Comparison of ENCODE assay signal across 17 mouse cellular contexts in the genomic region with DNA sequence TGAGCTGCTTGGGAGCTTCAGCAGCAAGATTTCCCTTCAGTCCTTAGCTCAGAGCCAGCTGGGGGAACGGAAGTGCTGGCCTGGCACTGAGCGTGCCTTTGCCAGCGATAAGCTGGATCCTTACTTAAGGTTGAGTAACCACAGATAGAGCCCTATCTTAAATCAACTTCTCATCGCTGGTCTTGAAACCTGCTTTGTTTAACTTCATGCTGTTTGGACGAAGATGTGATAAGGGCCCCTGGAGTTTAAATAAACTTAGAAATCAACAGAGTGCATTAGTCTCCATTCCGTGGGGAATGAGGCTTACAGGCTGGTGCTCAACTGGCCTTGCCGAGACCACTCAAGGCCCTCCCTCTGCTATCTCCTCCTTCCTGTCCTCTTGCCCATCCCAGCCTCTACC. TPM values are rescaled to one million over a fixed set of nuclear protein-coding genes. Genes with fewer than 3 reads are reported as not detected.
DNase-seq lines count a peak whose midpoint lies in the region; ATAC-seq and TF ChIP-seq lines count a peak whose summit lies in the region.
"Had no signal": no experiment of that assay in that cellular context is flagged by ENCODE, and none has a peak within 500 bp of the region (broad histone marks: within the 10 kb centered on the region; RNA-seq: fewer than 3 reads in every experiment).

No protein-coding gene starts in this region.

- TF ChIP-seq CTCF in MEL (IDR thresholded peaks at IDR 0.05 in 2 of 3, conservative IDR thresholded peaks at IDR 0.05 in 1 of 3; ENCODE audit: control insufficient read depth in 1 of 3, insufficient read depth in 1 of 3, low read depth in 2 of 3, low read length in 3 of 3, poor library complexity in 1 of 3, severe bottlenecking in 1 of 3), result no peak
- TF ChIP-seq CTCF in midbrain, postnatal 0 days (IDR thresholded peaks at IDR 0.05), result no peak

- H3K79me2 ChIP-seq in MEL (ENCODE audit: control insufficient read depth, insufficient read depth, low read length, poor library complexity), result 0 out of 2 replicates have a peak, but pooled peaks cover 2% of the 10 kb centered on the region

- peak overlapping the region; percentile 45; the same call in 1 of the 2 replicates for H3K9ac ChIP-seq in MEL (ENCODE audit: control insufficient read depth, low read depth, low read length, poor library complexity, severe bottlenecking)
- peak overlapping the region; percentile 27; the same call in 1 of the 2 replicates for H3K9ac ChIP-seq in liver, embryonic 12.5 days
- no peak overlapping the region for H3K9ac ChIP-seq in midbrain, embryonic 13.5 days (replicated peaks)
- H3K9ac ChIP-seq in midbrain, postnatal 0 days (replicated peaks; ENCODE audit: low read length, poor library complexity, severe bottlenecking), result no peak overlapping the region
- H3K9ac ChIP-seq: embryonic facial prominence, embryonic 13.5 days; forebrain, postnatal 0 days; limb, embryonic 15.5 days had no signal

- ATAC-seq in liver, embryonic 12.5 days, result peak; percentile 76; the same call in 1 of the 2 replicates
- ATAC-seq in midbrain, embryonic 13.5 days, result no peak
- ATAC-seq in midbrain, postnatal 0 days (ENCODE audit: low FRiP score), result no peak
- ATAC-seq: forebrain, postnatal 0 days had no signal

- peak overlapping the region in 1 of 2 experiments; percentile 56; a peak in 1 of 4 replicates for H3K4me3 ChIP-seq in MEL (ENCODE audit: control insufficient read depth in 1 of 2, insufficient read depth in 1 of 2, low read depth in 2 of 2, low read length in 2 of 2)
- no peak overlapping the region; the same call in 1 of the 2 replicates for H3K4me3 ChIP-seq in liver, embryonic 12.5 days
- no peak overlapping the region for H3K4me3 ChIP-seq in midbrain, embryonic 13.5 days (replicated peaks)
- H3K4me3 ChIP-seq in midbrain, postnatal 0 days (ENCODE audit: low read depth, low read length), result no peak overlapping the region
- H3K4me3 ChIP-seq: embryonic facial prominence, embryonic 13.5 days; hindbrain, embryonic 10.5 days; limb, embryonic 15.5 days had no signal

- no peaks in the 10 kb centered on the region for H3K27me3 ChIP-seq in MEL (ENCODE audit: control insufficient read depth in 1 of 2, insufficient read depth in 2 of 2, low read length in 2 of 2)
- 0 out of 2 replicates have a peak, but pooled peaks cover 4% of the 10 kb centered on the region for H3K27me3 ChIP-seq in liver, embryonic 12.5 days (replicated peaks)
- no peaks in the 10 kb centered on the region for H3K27me3 ChIP-seq in midbrain, embryonic 13.5 days
- H3K27me3 ChIP-seq in midbrain, postnatal 0 days (ENCODE audit: insufficient read depth, low read length), result no peaks in the 10 kb centered on the region
- H3K27me3 ChIP-seq: embryonic facial prominence, embryonic 13.5 days; limb, embryonic 15.5 days had no signal

- peak overlapping the region; percentile 91 for H3K27ac ChIP-seq in MEL (ENCODE audit: control insufficient read depth, low read depth, low read length)
- peak overlapping the region; percentile 59 for H3K27ac ChIP-seq in liver, embryonic 12.5 days
- no peak overlapping the region for H3K27ac ChIP-seq in midbrain, embryonic 13.5 days
- H3K27ac ChIP-seq in midbrain, postnatal 0 days (ENCODE audit: low read depth, low read length), result no peak overlapping the region
- H3K27ac ChIP-seq: embryonic facial prominence, embryonic 13.5 days; hindbrain, embryonic 10.5 days; limb, embryonic 15.5 days had no signal

- 7% methylated on average over 7 of the region's 7 CpGs for WGBS in liver, embryonic 12.5 days (ENCODE audit: insufficient replicate concordance)
- WGBS in midbrain, embryonic 13.5 days, result 79% methylated on average over 7 of the region's 7 CpGs
- 64% methylated on average over 7 of the region's 7 CpGs for WGBS in midbrain, postnatal 0 days

- DNase-seq in heart, adult 11 months, result peak; percentile 85
- no peak for DNase-seq in heart, postnatal 36 days
- peak; percentile 88 for DNase-seq in MEL (ENCODE audit: low read depth, low spot score)
- DNase-seq in lung, postnatal 4 days, result peak; percentile 37 to 71
- no peak for DNase-seq in spleen, adult 18-20 months
- DNase-seq in midbrain, postnatal 0 days (ENCODE audit: low spot score), result no peak
- DNase-seq: adrenal gland, adult 2 months; cerebellum, adult 11-12 months; forebrain, postnatal 0 days; kidney, adult 9 months; layer of hippocampus, postnatal 36 days; thymus, adult 2 months had no signal

- H3K4me1 ChIP-seq in MEL (ENCODE audit: control insufficient read depth in 1 of 2, insufficient read depth in 2 of 2, low read length in 2 of 2), result peaks cover 10 to 43% of the 10 kb centered on the region in 2 experiments
- peaks cover 52% of the 10 kb centered on the region for H3K4me1 ChIP-seq in liver, embryonic 12.5 days
- H3K4me1 ChIP-seq in midbrain, embryonic 13.5 days (replicated peaks), result no peaks in the 10 kb centered on the region
- H3K4me1 ChIP-seq in midbrain, postnatal 0 days (ENCODE audit: insufficient read depth, low read length), result no peaks in the 10 kb centered on the region
- H3K4me1 ChIP-seq: embryonic facial prominence, embryonic 13.5 days; hindbrain, embryonic 10.5 days; limb, embryonic 15.5 days had no signal

- no peaks in the 10 kb centered on the region for H3K9me3 ChIP-seq in MEL (replicated peaks; ENCODE audit: insufficient read depth, low read length)
- H3K9me3 ChIP-seq in liver, embryonic 12.5 days (replicated peaks), result no peaks in the 10 kb centered on the region
- no peaks in the 10 kb centered on the region for H3K9me3 ChIP-seq in midbrain, embryonic 13.5 days
- no peaks in the 10 kb centered on the region for H3K9me3 ChIP-seq in midbrain, postnatal 0 days (ENCODE audit: low read length)
- H3K9me3 ChIP-seq: embryonic facial prominence, embryonic 13.5 days; hindbrain, embryonic 10.5 days; limb, embryonic 15.5 days had no signal

- peak in 1 of 2 experiments; percentile 42; a peak in 1 of 4 replicates for TF ChIP-seq POLR2A in MEL (IDR thresholded peaks at IDR 0.05; ENCODE audit: control insufficient read depth in 1 of 2, insufficient read depth in 1 of 2, low read depth in 1 of 2, low read length in 2 of 2, poor library complexity in 1 of 2)

- peak; percentile 95 for TF ChIP-seq EP300 in MEL (IDR thresholded peaks at IDR 0.05; ENCODE audit: low read depth in 1 of 2, low read length in 2 of 2)

- H3K36me3 ChIP-seq in MEL (ENCODE audit: control insufficient read depth in 1 of 2, insufficient read depth in 2 of 2, low read length in 2 of 2), result peaks cover 0 to 35% of the 10 kb centered on the region in 2 experiments; a peak in 2 of 4 replicates
- H3K36me3 ChIP-seq in liver, embryonic 12.5 days, result no peaks in the 10 kb centered on the region
- no peaks in the 10 kb centered on the region for H3K36me3 ChIP-seq in midbrain, embryonic 13.5 days
- H3K36me3 ChIP-seq in midbrain, postnatal 0 days (ENCODE audit: insufficient read depth, low read length), result no peaks in the 10 kb centered on the region
- H3K36me3 ChIP-seq: embryonic facial prominence, embryonic 13.5 days; hindbrain, embryonic 10.5 days; limb, embryonic 15.5 days had no signal

- no peak for TF ChIP-seq RAD21 in MEL (IDR thresholded peaks at IDR 0.05; ENCODE audit: low read depth, low read length)

- intact Hi-C loops in heart, postnatal 36 days (cut with DNase I), result no loop called here

- H3K4me2 ChIP-seq in liver, embryonic 12.5 days, result peak overlapping the region; percentile 56
- no peak overlapping the region for H3K4me2 ChIP-seq in midbrain, embryonic 13.5 days (replicated peaks)
- H3K4me2 ChIP-seq in midbrain, postnatal 0 days (ENCODE audit: low read depth, low read length, poor library complexity, severe bottlenecking), result no peak overlapping the region
- H3K4me2 ChIP-seq: embryonic facial prominence, embryonic 13.5 days; limb, embryonic 15.5 days had no signal

RNA-seq across cellular contexts. Expression of a gene that starts 11.7 kb away (rescaled TPM):
- total RNA-seq in heart, postnatal 36 days (2021), result under 1 TPM in 1 of 2 experiments, not detected in 1; 0.22 TPM
- total RNA-seq in MEL (2012; rRNA removed), result not detected in 2 replicates
- 1 to 10 TPM in 1 of 2 experiments, not detected in 1; 1.1 TPM for polyA plus RNA-seq in MEL (2012; ENCODE audit: insufficient read depth in 1 of 2, insufficient read length in 2 of 2, low read depth in 1 of 2, low replicate concordance in 2 of 2, missing spikeins in 1 of 2)
- 0.55 and 0.57 TPM in 2 replicates for polyA plus RNA-seq in liver, embryonic 12.5 days (2016; fragmentation: Nextera tagmentation; extraction: Ambion mirVana)
- 1.7 and 1.8 TPM in 2 replicates for polyA plus RNA-seq in midbrain, embryonic 13.5 days (2015; fragmentation: Nextera tagmentation; extraction: Ambion mirVana)
- total RNA-seq in midbrain, postnatal 0 days (2014; rRNA removed), result 2.2 and 3.1 TPM in 2 replicates
- polyA plus RNA-seq in midbrain, postnatal 0 days (2015; fragmentation: Nextera tagmentation; extraction: Ambion mirVana), result 3.0 and 3.3 TPM in 2 replicates

RNA-seq across cellular contexts. Expression of a gene that starts 27.6 kb away (rescaled TPM):
- total RNA-seq in heart, postnatal 36 days (2021), result not detected
- total RNA-seq in MEL (2012; rRNA removed), result 0.08 TPM in 1 of 2 replicates, not detected in the other
- polyA plus RNA-seq in MEL (2012; ENCODE audit: insufficient read depth in 1 of 2, insufficient read length in 2 of 2, low read depth in 1 of 2, low replicate concordance in 2 of 2, missing spikeins in 1 of 2), result under 1 TPM in 1 of 2 experiments, not detected in 1; 0.04 TPM
- 0.28 and 0.49 TPM in 2 replicates for polyA plus RNA-seq in liver, embryonic 12.5 days (2016; fragmentation: Nextera tagmentation; extraction: Ambion mirVana)
- not detected in 2 replicates for polyA plus RNA-seq in midbrain, embryonic 13.5 days (2015; fragmentation: Nextera tagmentation; extraction: Ambion mirVana)
- total RNA-seq in midbrain, postnatal 0 days (2014; rRNA removed), result 0.77 TPM in 1 of 2 replicates, not detected in the other
- not detected in 2 replicates for polyA plus RNA-seq in midbrain, postnatal 0 days (2015; fragmentation: Nextera tagmentation; extraction: Ambion mirVana)
- total RNA-seq: adrenal gland, adult 2 months; forebrain, postnatal 0 days; layer of hippocampus, postnatal 36 days had no signal
- polyA plus RNA-seq: adrenal gland, adult 2 months; forebrain, postnatal 0 days had no signal

RNA-seq across cellular contexts. Expression of a gene that starts 34.7 kb away (rescaled TPM):
- total RNA-seq in heart, postnatal 36 days (2021), result 10 to 100 TPM; 63.6 to 68.4 TPM
- total RNA-seq in MEL (2012; rRNA removed), result 43.0 and 55.9 TPM in 2 replicates
- polyA plus RNA-seq in MEL (2012; ENCODE audit: insufficient read depth in 1 of 2, insufficient read length in 2 of 2, low read depth in 1 of 2, low replicate concordance in 2 of 2, missing spikeins in 1 of 2), result 10 to 100 TPM in 1 of 2 experiments, not detected in 1; 51.7 TPM
- polyA plus RNA-seq in liver, embryonic 12.5 days (2016; fragmentation: Nextera tagmentation; extraction: Ambion mirVana), result 39.1 and 45.3 TPM in 2 replicates
- polyA plus RNA-seq in midbrain, embryonic 13.5 days (2015; fragmentation: Nextera tagmentation; extraction: Ambion mirVana), result 50.7 and 51.2 TPM in 2 replicates
- total RNA-seq in midbrain, postnatal 0 days (2014; rRNA removed), result 56.8 and 64.4 TPM in 2 replicates
- polyA plus RNA-seq in midbrain, postnatal 0 days (2015; fragmentation: Nextera tagmentation; extraction: Ambion mirVana), result 85.3 and 85.6 TPM in 2 replicates

RNA-seq across cellular contexts. Expression of a gene that starts 42.1 kb away (rescaled TPM):
- 1 to 10 TPM; 7.3 to 7.5 TPM for total RNA-seq in heart, postnatal 36 days (2021)
- 0.75 and 0.96 TPM in 2 replicates for total RNA-seq in MEL (2012; rRNA removed)
- polyA plus RNA-seq in MEL (2012; ENCODE audit: insufficient read depth in 1 of 2, insufficient read length in 2 of 2, low read depth in 1 of 2, low replicate concordance in 2 of 2, missing spikeins in 1 of 2), result 1 to 10 TPM in 1 of 2 experiments, not detected in 1; 3.1 TPM
- 8.5 and 9.8 TPM in 2 replicates for polyA plus RNA-seq in liver, embryonic 12.5 days (2016; fragmentation: Nextera tagmentation; extraction: Ambion mirVana)
- 7.5 and 7.7 TPM in 2 replicates for polyA plus RNA-seq in midbrain, embryonic 13.5 days (2015; fragmentation: Nextera tagmentation; extraction: Ambion mirVana)
- total RNA-seq in midbrain, postnatal 0 days (2014; rRNA removed), result 4.7 and 5.0 TPM in 2 replicates
- 7.2 and 7.5 TPM in 2 replicates for polyA plus RNA-seq in midbrain, postnatal 0 days (2015; fragmentation: Nextera tagmentation; extraction: Ambion mirVana)

RNA-seq across cellular contexts. Expression of a gene that starts 49.0 kb away (rescaled TPM):
- 1 to 10 TPM; 1.7 to 2.0 TPM for total RNA-seq in heart, postnatal 36 days (2021)
- 3.2 and 3.3 TPM in 2 replicates for total RNA-seq in MEL (2012; rRNA removed)
- 1 to 10 TPM in 1 of 2 experiments, not detected in 1; 6.0 TPM for polyA plus RNA-seq in MEL (2012; ENCODE audit: insufficient read depth in 1 of 2, insufficient read length in 2 of 2, low read depth in 1 of 2, low replicate concordance in 2 of 2, missing spikeins in 1 of 2)
- 2.7 and 2.8 TPM in 2 replicates for polyA plus RNA-seq in liver, embryonic 12.5 days (2016; fragmentation: Nextera tagmentation; extraction: Ambion mirVana)
- polyA plus RNA-seq in midbrain, embryonic 13.5 days (2015; fragmentation: Nextera tagmentation; extraction: Ambion mirVana), result 63.4 and 69.7 TPM in 2 replicates
- total RNA-seq in midbrain, postnatal 0 days (2014; rRNA removed), result 165 and 175 TPM in 2 replicates
- 190 and 202 TPM in 2 replicates for polyA plus RNA-seq in midbrain, postnatal 0 days (2015; fragmentation: Nextera tagmentation; extraction: Ambion mirVana)

Comparison
In these comparisons a context has a peak if more than half of its experiments do, and no peak if none do; other contexts are left out.
1. DNase-seq: peak in heart, adult 11 months (single experiment), MEL (single experiment) and lung, postnatal 4 days (2 of 2); none in heart, postnatal 36 days (0 of 2), spleen, adult 18-20 months (0 of 2) and midbrain, postnatal 0 days (single experiment).
2. H3K27ac ChIP-seq: peak in MEL (single experiment) and liver, embryonic 12.5 days (single experiment); none in midbrain, embryonic 13.5 days (single experiment) and midbrain, postnatal 0 days (single experiment).
3. H3K9ac ChIP-seq: peak in MEL (single experiment) and liver, embryonic 12.5 days (single experiment); none in midbrain, embryonic 13.5 days (single experiment) and midbrain, postnatal 0 days (single experiment).